Comparison of ENCODE assay signal across 8 mouse cellular contexts in genomic region chr14:32032522-32032921, GRCm38 (mm10). TPM values are rescaled to one million over a fixed set of nuclear protein-coding genes. Genes with fewer than 3 reads are reported as not detected.
DNase-seq lines count a peak whose midpoint lies in the region; ATAC-seq lines count a peak whose summit lies in the region.

No protein-coding gene starts in this region.

- peaks cover 25% of the 10 kb centered on the region for H3K4me1 ChIP-seq in heart, embryonic 10.5 days
- peaks cover 12% of the 10 kb centered on the region for H3K4me1 ChIP-seq in liver, embryonic 13.5 days (replicated peaks)
- 0 out of 2 replicates have a peak, but pooled peaks cover 3% of the 10 kb centered on the region for H3K4me1 ChIP-seq in neural tube, embryonic 14.5 days (ENCODE audit: control insufficient read depth, insufficient read depth, low read length)

- ATAC-seq in liver, embryonic 13.5 days (ENCODE audit: low read depth): 0 out of 2 replicates have a peak, but pooled peaks have one; percentile 33
- peak; percentile 71; the same call in 1 of the 2 replicates for ATAC-seq in neural tube, embryonic 14.5 days (ENCODE audit: low read depth)

- no peak overlapping the region for H3K4me3 ChIP-seq in heart, embryonic 10.5 days
- H3K4me3 ChIP-seq in liver, embryonic 13.5 days (replicated peaks): no peak overlapping the region
- H3K4me3 ChIP-seq in neural tube, embryonic 14.5 days (ENCODE audit: low read depth, low read length): no peak overlapping the region

- peak; percentile 10 to 26 for DNase-seq in CD8-positive naive resting alpha-beta T cell, adult 2 months (ENCODE audit: low read depth in 2 of 2, low spot score in 2 of 2)
- peak; percentile 76 for DNase-seq in adrenal gland, postnatal 10 days
- peak; percentile 59 for DNase-seq in embryo, embryonic 9.5 days (ENCODE audit: extremely low spot score)
- DNase-seq in heart, embryonic 10.5 days (ENCODE audit: low spot score): peak; percentile 86
- peak; percentile 82 for DNase-seq in kidney, postnatal 10 days
- DNase-seq in liver, embryonic 13.5 days: peak; percentile 33
- DNase-seq in thymus, postnatal 14 days: peak; percentile 55

- no peak overlapping the region for H3K9ac ChIP-seq in liver, embryonic 13.5 days
- H3K9ac ChIP-seq in neural tube, embryonic 14.5 days (replicated peaks; ENCODE audit: low read depth, low read length): no peak overlapping the region

- no peak overlapping the region for H3K27ac ChIP-seq in heart, embryonic 10.5 days
- no peak overlapping the region for H3K27ac ChIP-seq in liver, embryonic 13.5 days
- no peak overlapping the region for H3K27ac ChIP-seq in neural tube, embryonic 14.5 days (ENCODE audit: low read depth, low read length)

- H3K9me3 ChIP-seq in heart, embryonic 10.5 days: no peaks in the 10 kb centered on the region
- no peaks in the 10 kb centered on the region for H3K9me3 ChIP-seq in liver, embryonic 13.5 days (replicated peaks)
- H3K9me3 ChIP-seq in neural tube, embryonic 14.5 days (ENCODE audit: control insufficient read depth, low read length): no peaks in the 10 kb centered on the region

- H3K4me2 ChIP-seq in liver, embryonic 13.5 days: no peak overlapping the region
- H3K4me2 ChIP-seq in neural tube, embryonic 14.5 days (ENCODE audit: low read depth, low read length): no peak overlapping the region

- H3K36me3 ChIP-seq in heart, embryonic 10.5 days: peaks cover 1% of the 10 kb centered on the region; the same call in 1 of the 2 replicates
- H3K36me3 ChIP-seq in liver, embryonic 13.5 days: no peaks in the 10 kb centered on the region
- H3K36me3 ChIP-seq in neural tube, embryonic 14.5 days (ENCODE audit: control insufficient read depth, insufficient read depth, low read length): no peaks in the 10 kb centered on the region

- H3K27me3 ChIP-seq in heart, embryonic 10.5 days (ENCODE audit: insufficient read depth, poor library complexity, severe bottlenecking): peaks cover 32% of the 10 kb centered on the region
- H3K27me3 ChIP-seq in liver, embryonic 13.5 days: peaks cover 32% of the 10 kb centered on the region
- no peaks in the 10 kb centered on the region for H3K27me3 ChIP-seq in neural tube, embryonic 14.5 days (ENCODE audit: control insufficient read depth, insufficient read depth, low read length)

- WGBS in heart, embryonic 10.5 days: 11% methylated on average over 4 of the region's 4 CpGs
- 7% methylated on average over 4 of the region's 4 CpGs for WGBS in liver, embryonic 13.5 days (ENCODE audit: insufficient replicate concordance)
- 7% methylated on average over 4 of the region's 4 CpGs for WGBS in neural tube, embryonic 14.5 days

RNA-seq across cellular contexts. Expression of gene Galnt15, which starts 3.7 kb away (rescaled TPM):
- 10 to 100 TPM; 10.2 to 10.6 TPM for total RNA-seq in adrenal gland, postnatal 10 days (2021)
- 0.18 and 0.38 TPM in 2 replicates for polyA plus RNA-seq in heart, embryonic 10.5 days (2016; fragmentation: Nextera tagmentation; extraction: Ambion mirVana)
- polyA plus RNA-seq in liver, embryonic 13.5 days (2015; fragmentation: Nextera tagmentation; extraction: Ambion mirVana): not detected in 2 replicates
- polyA plus RNA-seq in neural tube, embryonic 14.5 days (2014; fragmentation: Nextera tagmentation; extraction: Ambion mirVana): 0.21 and 0.29 TPM in 2 replicates

RNA-seq across cellular contexts. Expression of gene Oxnad1, which starts 52.7 kb away (rescaled TPM):
- total RNA-seq in adrenal gland, postnatal 10 days (2021): 10 to 100 TPM; 49.9 to 59.8 TPM
- polyA plus RNA-seq in heart, embryonic 10.5 days (2016; fragmentation: Nextera tagmentation; extraction: Ambion mirVana): 26.5 and 36.6 TPM in 2 replicates
- 23.4 and 24.1 TPM in 2 replicates for polyA plus RNA-seq in liver, embryonic 13.5 days (2015; fragmentation: Nextera tagmentation; extraction: Ambion mirVana)
- 13.8 and 18.6 TPM in 2 replicates for polyA plus RNA-seq in neural tube, embryonic 14.5 days (2014; fragmentation: Nextera tagmentation; extraction: Ambion mirVana)

RNA-seq across cellular contexts. Expression of gene Dph3, which starts 53.0 kb away (rescaled TPM):
- total RNA-seq in adrenal gland, postnatal 10 days (2021): 10 to 100 TPM; 63.0 to 64.2 TPM
- 90.6 and 102 TPM in 2 replicates for polyA plus RNA-seq in heart, embryonic 10.5 days (2016; fragmentation: Nextera tagmentation; extraction: Ambion mirVana)
- polyA plus RNA-seq in liver, embryonic 13.5 days (2015; fragmentation: Nextera tagmentation; extraction: Ambion mirVana): 106 and 110 TPM in 2 replicates
- 74.7 and 76.2 TPM in 2 replicates for polyA plus RNA-seq in neural tube, embryonic 14.5 days (2014; fragmentation: Nextera tagmentation; extraction: Ambion mirVana)

Comparison
In these comparisons a context has a peak if more than half of its experiments do, and no peak if none do; other contexts are left out.
1. DNase-seq: peak in every context shown above with its lines; median percentile 86 in heart, embryonic 10.5 days; 82 in kidney, postnatal 10 days; 76 in adrenal gland, postnatal 10 days; 59 in embryo, embryonic 9.5 days; 55 in thymus, postnatal 14 days; 33 in liver, embryonic 13.5 days; 18 in CD8-positive naive resting alpha-beta T cell, adult 2 months.